Mouse (Mus musculus) kidney, adult 2 months (tissue): Measurements from ENCODE around the gene Coa6.

Source experiments
- CTCF ChIP-seq: fragments of 200-500 bp; conservative IDR thresholded peaks from 2 replicates; pipeline ENCODE4 v1.5.1; 2011; ENCODE audit warnings: low read depth, mild to moderate bottlenecking, control low read depth, low read length, moderate library complexity, mixed read lengths; ENCODE audit not compliant: insufficient read depth, insufficient read length
- POLR2A ChIP-seq: fragments of 200-500 bp; IDR thresholded peaks from one replicate; pipeline ENCODE4 v1.6.1; 2011; ENCODE audit warnings: low read depth, low read length, control low read depth

DNA sequence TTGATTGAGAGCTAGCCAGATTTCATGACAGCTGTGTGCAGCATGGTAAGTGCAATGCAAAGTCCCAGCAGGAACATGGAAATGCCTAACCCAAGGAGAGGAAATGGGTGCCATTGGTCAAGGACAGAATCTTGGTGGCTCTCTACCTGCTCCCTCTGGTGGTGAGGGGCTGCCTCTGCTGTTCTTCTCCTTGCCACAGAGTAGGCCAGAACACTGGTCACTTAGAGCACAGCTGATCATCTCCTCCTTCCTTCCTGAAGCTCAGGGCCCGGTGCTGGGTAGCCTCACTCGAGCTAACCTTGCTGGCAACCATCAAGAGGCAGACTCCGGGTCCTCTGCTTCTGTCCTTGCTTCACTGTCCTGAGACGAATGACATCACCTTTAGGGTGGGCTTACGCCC is 39.6 kb upstream of the Coa6 start:
- TF ChIP-seq POLR2A (no peak), CTCF (peak; percentile 67)
